Mouse (Mus musculus) MEL (cell line): ENCODE measurements around the gene Eipr1. TPM values are rescaled to one million over a fixed set of nuclear protein-coding genes. Genes with fewer than 3 reads are reported as not detected.

Experiments
- DNase-seq: peaks from one replicate; pipeline ENCODE4 v3.0.0; 2011; ENCODE audit warnings: low read depth, low spot score
- H3K27ac ChIP-seq: 2 replicates; pipeline ENCODE4 v1.5.1; 2012; ENCODE audit warnings: low read depth, mild to moderate bottlenecking, control low read depth, low read length, moderate library complexity; ENCODE audit not compliant: control insufficient read depth
- H3K27me3 ChIP-seq, 2 experiments: fragments of 150-350 bp in 1 of 2; sonication (generic) in 1 of 2; 2 replicates each; pipeline ENCODE4 v1.6.1; 2012; ENCODE audit warnings: low read length in 2 of 2, mild to moderate bottlenecking in 2 of 2, improper control_type of control experiment in 1 of 2, moderate library complexity in 1 of 2; ENCODE audit not compliant: insufficient read depth in 2 of 2, control insufficient read depth in 1 of 2
- H3K36me3 ChIP-seq, 2 experiments: 2 replicates each; pipeline ENCODE4 v1.6.1; 2012 to 2014; ENCODE audit warnings: low read length in 2 of 2, improper control_type of control experiment in 1 of 2, inconsistent platforms in 1 of 2, mild to moderate bottlenecking in 1 of 2; ENCODE audit not compliant: insufficient read depth in 2 of 2, control insufficient read depth in 1 of 2
- H3K4me1 ChIP-seq, 2 experiments: fragments of 150-350 bp in 1 of 2; sonication (generic) in 1 of 2; 2 replicates each; pipeline ENCODE4 v1.6.1; 2012; ENCODE audit warnings: low read length in 2 of 2, improper control_type of control experiment in 1 of 2, mild to moderate bottlenecking in 1 of 2; ENCODE audit not compliant: insufficient read depth in 2 of 2, control insufficient read depth in 1 of 2
- H3K4me3 ChIP-seq, 2 experiments: fragments of 150-350 bp in 1 of 2; sonication (generic) in 1 of 2; 2 replicates each; pipeline ENCODE4 v1.5.1; 2012; ENCODE audit warnings: low read depth in 2 of 2, low read length in 2 of 2, mild to moderate bottlenecking in 2 of 2, moderate library complexity in 2 of 2, control low read depth in 1 of 2, improper control_type of control experiment in 1 of 2; ENCODE audit not compliant: control insufficient read depth in 1 of 2, insufficient read depth in 1 of 2
- H3K79me2 ChIP-seq: 2 replicates; pipeline ENCODE4 v1.6.1; 2012; ENCODE audit warnings: mild to moderate bottlenecking, low read length, moderate library complexity; ENCODE audit not compliant: control insufficient read depth, poor library complexity, insufficient read depth
- H3K9ac ChIP-seq: 2 replicates; pipeline ENCODE4 v1.6.1; 2012; ENCODE audit warnings: low read depth, mild to moderate bottlenecking, control low read depth, low read length, moderate library complexity; ENCODE audit not compliant: control insufficient read depth, poor library complexity, severe bottlenecking
- H3K9me3 ChIP-seq: fragments of 150-350 bp; sonication (generic); replicated peaks from 2 replicates; pipeline ENCODE4 v1.6.1; 2012; ENCODE audit warnings: mild to moderate bottlenecking, low read length, improper control_type of control experiment, moderate library complexity; ENCODE audit not compliant: insufficient read depth
- BHLHE40 ChIP-seq: IDR thresholded peaks from 2 replicates; pipeline ENCODE4 v1.6.1; 2012; ENCODE audit warnings: low read depth, mild to moderate bottlenecking, inconsistent platforms, low read length, improper control_type of control experiment, borderline replicate concordance
- CHD1 ChIP-seq: IDR thresholded peaks from 2 replicates; pipeline ENCODE4 v1.6.1; 2012; ENCODE audit warnings: low read depth, mild to moderate bottlenecking, inconsistent platforms, low read length, improper control_type of control experiment
- ELF1 ChIP-seq: IDR thresholded peaks from 2 replicates; pipeline ENCODE4 v1.6.1; 2014; ENCODE audit warnings: low read depth, mild to moderate bottlenecking, inconsistent platforms, low read length, improper control_type of control experiment, moderate library complexity
- EP300 ChIP-seq, 2 experiments: IDR thresholded peaks; 2 replicates each; pipeline ENCODE4 v1.6.1; 2011; ENCODE audit warnings: improper control_type of control experiment in 2 of 2, low read length in 2 of 2, low read depth in 1 of 2, mild to moderate bottlenecking in 1 of 2
- ETS1 ChIP-seq: IDR thresholded peaks from 2 replicates; pipeline ENCODE4 v1.6.1; 2012; ENCODE audit warnings: low read depth, mild to moderate bottlenecking, inconsistent platforms, low read length, improper control_type of control experiment, moderate library complexity
- GABPA ChIP-seq: IDR thresholded peaks from 2 replicates; pipeline ENCODE4 v1.6.1; 2012; ENCODE audit warnings: low read depth, mild to moderate bottlenecking, inconsistent platforms, low read length, improper control_type of control experiment, moderate library complexity
- HCFC1 ChIP-seq: IDR thresholded peaks from 2 replicates; pipeline ENCODE4 v1.6.1; 2012; ENCODE audit warnings: low read depth, mild to moderate bottlenecking, inconsistent platforms, low read length, improper control_type of control experiment, moderate library complexity
- MEF2A ChIP-seq: IDR thresholded peaks from 2 replicates; pipeline ENCODE4 v1.6.1; 2014; ENCODE audit warnings: low read depth, mild to moderate bottlenecking, inconsistent platforms, low read length, improper control_type of control experiment; ENCODE audit not compliant: poor library complexity, insufficient replicate concordance, severe bottlenecking; ENCODE audit errors: extremely low read depth
- MXI1 ChIP-seq: IDR thresholded peaks from 2 replicates; pipeline ENCODE4 v1.6.1; 2011; ENCODE audit warnings: mild to moderate bottlenecking, low read depth, low read length, improper control_type of control experiment
- MYB ChIP-seq: IDR thresholded peaks from 2 replicates; pipeline ENCODE4 v1.6.1; 2011; ENCODE audit warnings: mild to moderate bottlenecking, low read depth, low read length, improper control_type of control experiment
- MYC ChIP-seq: IDR thresholded peaks from 2 replicates; pipeline ENCODE4 v1.6.1; 2011; ENCODE audit warnings: low read depth, mild to moderate bottlenecking, low read length, improper control_type of control experiment, moderate library complexity
- NELFE ChIP-seq: IDR thresholded peaks from 2 replicates; pipeline ENCODE4 v1.6.1; 2011; ENCODE audit warnings: low read depth, low read length, improper control_type of control experiment
- POLR2A ChIP-seq, 2 experiments: IDR thresholded peaks; 2 replicates each; pipeline ENCODE4 v1.6.1; 2011 to 2012; ENCODE audit warnings: low read length in 2 of 2, mild to moderate bottlenecking in 2 of 2, control low read depth in 1 of 2, improper control_type of control experiment in 1 of 2, low read depth in 1 of 2, moderate library complexity in 1 of 2; ENCODE audit not compliant: control insufficient read depth in 1 of 2, insufficient read depth in 1 of 2, poor library complexity in 1 of 2
- POLR2AphosphoS2 ChIP-seq: IDR thresholded peaks from 2 replicates; pipeline ENCODE4 v1.6.1; 2011; ENCODE audit warnings: low read length, improper control_type of control experiment
- UBTF ChIP-seq: IDR thresholded peaks from 2 replicates; pipeline ENCODE4 v1.6.1; 2012; ENCODE audit warnings: low read depth, mild to moderate bottlenecking, inconsistent platforms, low read length, improper control_type of control experiment, moderate library complexity, borderline replicate concordance; ENCODE audit not compliant: insufficient read depth
- ZC3H11A ChIP-seq: IDR thresholded peaks from 2 replicates; pipeline ENCODE4 v1.6.1; 2012; ENCODE audit warnings: low read depth, mild to moderate bottlenecking, inconsistent platforms, low read length, improper control_type of control experiment
- ZMIZ1 ChIP-seq: IDR thresholded peaks from 2 replicates; pipeline ENCODE4 v1.6.1; 2012; ENCODE audit warnings: low read depth, mild to moderate bottlenecking, inconsistent platforms, low read length, improper control_type of control experiment, moderate library complexity
- polyA plus RNA-seq, 2 experiments: library from polyadenylated mRNA; stranded (reverse) in 1 of 2; unstranded in 1 of 2; fragments of >175 nt in 1 of 2; fragments of >200 nt in 1 of 2; gene quantifications; 2 replicates each; pipeline versions ENCODE4 v1.2.1 to v1.2.4; 2012; ENCODE audit warnings: low replicate concordance in 2 of 2, low read depth in 1 of 2; ENCODE audit not compliant: insufficient read length in 2 of 2, insufficient read depth in 1 of 2, missing spikeins in 1 of 2
- total RNA-seq: library from RNA; depleted of rRNA; stranded (reverse); fragments of 300-350 nt; gene quantifications from 2 replicates; pipeline ENCODE4 v1.2.3, GENCODE M21; 2012

The Eipr1 gene
- total and polyA plus RNA-seq, 3 experiments = 45.8 to 51.5 TPM; not detected in 1

GRCm38 (mm10) chr12:28896577-28896976 is 145.0 kb downstream of the Eipr1 start:
- Histone ChIP-seq H3K4me3 (no peak overlapping the region), H3K27ac (no peak overlapping the region), H3K9me3 (no peaks in the 10 kb centered on the region), H3K79me2 (no peaks in the 10 kb centered on the region), H3K4me1 (no peaks in the 10 kb centered on the region), H3K36me3 (no peaks in the 10 kb centered on the region), H3K9ac (no peak overlapping the region), H3K27me3 (no peaks in the 10 kb centered on the region; a peak in 1 of 4 replicates)
- TF ChIP-seq HCFC1 = no peak
- TF ChIP-seq NELFE = no peak
- no peak for TF ChIP-seq CHD1
- no peak for TF ChIP-seq ETS1
- TF ChIP-seq MYB = no peak
- TF ChIP-seq ZMIZ1 = no peak
- no peak for TF ChIP-seq EP300 (IDR thresholded peaks at IDR 0.05; ENCODE audit: low read depth in 1 of 2, low read length in 2 of 2)
- TF ChIP-seq ZC3H11A = no peak
- no peak for TF ChIP-seq ELF1
- no peak for TF ChIP-seq BHLHE40
- no peak for TF ChIP-seq GABPA
- no peak for TF ChIP-seq POLR2AphosphoS2
- TF ChIP-seq POLR2A (IDR thresholded peaks at IDR 0.05; ENCODE audit: control insufficient read depth in 1 of 2, insufficient read depth in 1 of 2, low read depth in 1 of 2, low read length in 2 of 2, poor library complexity in 1 of 2) = no peak
- no peak for TF ChIP-seq MYC
- no peak for TF ChIP-seq MXI1
- DNase-seq = no peak

- Histone ChIP-seq H3K27ac (no peak overlapping the region), H3K36me3 (no peaks in the 10 kb centered on the region), H3K79me2 (no peaks in the 10 kb centered on the region), H3K27me3 (no peaks in the 10 kb centered on the region; a peak in 1 of 4 replicates), H3K4me3 (no peak overlapping the region), H3K9ac (no peak overlapping the region), H3K9me3 (no peaks in the 10 kb centered on the region), H3K4me1 (no peaks in the 10 kb centered on the region)
- no peak for DNase-seq
- TF ChIP-seq MEF2A (no peak), UBTF (no peak)
Observed at GRCm38 (mm10) chr12:28898307-28898706, 146.7 kb downstream of the Eipr1 start.
